Mouse (Mus musculus) CH12.LX (cell line): ENCODE data around the gene Bfsp2.

Source experiments
- CHD1 ChIP-seq: IDR thresholded peaks from 2 replicates; pipeline ENCODE4 v1.6.1; 2012; ENCODE audit warnings: low read depth, low read length, improper control_type of control experiment, inconsistent platforms
- CTCF ChIP-seq, 2 experiments: IDR thresholded peaks in 1 of 2; conservative IDR thresholded peaks in 1 of 2; 2 replicates each; pipeline ENCODE4 v1.5.1; 2011 to 2012; ENCODE audit warnings: low read depth in 2 of 2, low read length in 2 of 2, improper control_type of control experiment in 1 of 2, inconsistent platforms in 1 of 2, mild to moderate bottlenecking in 1 of 2, moderate library complexity in 1 of 2
- JUN ChIP-seq: IDR thresholded peaks from 2 replicates; pipeline ENCODE4 v1.6.1; 2011; ENCODE audit warnings: low read depth, mild to moderate bottlenecking, low read length, improper control_type of control experiment, moderate library complexity; ENCODE audit not compliant: insufficient read depth
- MAFK ChIP-seq: IDR thresholded peaks from 2 replicates; pipeline ENCODE4 v1.6.1; 2011; ENCODE audit warnings: low read length, improper control_type of control experiment; ENCODE audit not compliant: insufficient replicate concordance
- MAZ ChIP-seq: IDR thresholded peaks from 2 replicates; pipeline ENCODE4 v1.6.1; 2012; ENCODE audit warnings: low read depth, mild to moderate bottlenecking, inconsistent platforms, low read length, improper control_type of control experiment, moderate library complexity
- NRF1 ChIP-seq: IDR thresholded peaks from 2 replicates; pipeline ENCODE4 v1.6.1; 2014; ENCODE audit warnings: low read depth, mild to moderate bottlenecking, inconsistent platforms, low read length, improper control_type of control experiment, moderate library complexity
- POLR2AphosphoS2 ChIP-seq: IDR thresholded peaks from 2 replicates; pipeline ENCODE4 v1.6.1; 2011; ENCODE audit warnings: low read depth, low read length, improper control_type of control experiment

- no peak for TF ChIP-seq NRF1
- no peak for TF ChIP-seq CHD1
- no peak for TF ChIP-seq MAZ
- TF ChIP-seq JUN, result no peak
- no peak for TF ChIP-seq POLR2AphosphoS2
- TF ChIP-seq MAFK, result no peak
- no peak for TF ChIP-seq CTCF (conservative IDR thresholded peaks at IDR 0.05 in 1 of 2, IDR thresholded peaks at IDR 0.05 in 1 of 2; ENCODE audit: low read depth in 2 of 2, low read length in 2 of 2)
Measured at GRCm38 (mm10) chr9:103422847-103423246, 57.4 kb downstream of the Bfsp2 start.
